Mouse (Mus musculus) gastrocnemius, postnatal 10 days (tissue): Measurements from ENCODE around the gene Ebf1. TPM values are rescaled to one million over a fixed set of nuclear protein-coding genes. Genes with fewer than 3 reads are reported as not detected.

ENCODE experiments used
- DNase-seq: peaks from one replicate; pipeline ENCODE4 v3.0.0; 2021; ENCODE audit warnings: mixed read lengths
- total RNA-seq, 2 experiments: library from RNA; stranded (reverse); gene quantifications; 2 replicates each; pipeline ENCODE4 v1.2.3; 2021

The Ebf1 gene
- total RNA-seq, 2 experiments from 2014 or later: 25.8 to 36.2 TPM

- DNase-seq: no peak
Observed at GRCm38 (mm10) chr11:44740278-44741041, 123.3 kb downstream of the Ebf1 start.

DNA sequence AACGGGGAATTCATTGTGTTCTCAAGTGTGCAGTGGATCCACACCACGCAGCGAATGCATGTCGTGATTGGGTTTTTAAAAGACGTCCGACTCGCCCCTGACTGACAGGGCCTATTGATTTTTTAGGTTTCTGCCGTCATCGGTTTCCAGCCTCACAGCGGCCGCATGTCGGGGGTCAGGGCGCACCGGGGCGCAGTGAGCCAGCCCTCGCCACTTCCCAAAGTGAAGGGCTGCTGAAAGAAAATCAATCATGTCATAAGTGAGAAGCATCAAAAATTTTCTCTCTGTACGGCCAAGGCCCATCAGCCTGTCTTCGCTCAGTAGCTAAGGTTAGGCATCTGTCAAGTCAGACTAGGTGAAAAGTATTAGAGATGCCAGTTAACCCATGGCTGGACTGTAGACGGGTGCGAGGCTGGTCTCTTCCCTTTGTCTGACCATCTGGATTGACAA lies 124.0 kb downstream of the Ebf1 start:
- DNase-seq: no peak

DNA sequence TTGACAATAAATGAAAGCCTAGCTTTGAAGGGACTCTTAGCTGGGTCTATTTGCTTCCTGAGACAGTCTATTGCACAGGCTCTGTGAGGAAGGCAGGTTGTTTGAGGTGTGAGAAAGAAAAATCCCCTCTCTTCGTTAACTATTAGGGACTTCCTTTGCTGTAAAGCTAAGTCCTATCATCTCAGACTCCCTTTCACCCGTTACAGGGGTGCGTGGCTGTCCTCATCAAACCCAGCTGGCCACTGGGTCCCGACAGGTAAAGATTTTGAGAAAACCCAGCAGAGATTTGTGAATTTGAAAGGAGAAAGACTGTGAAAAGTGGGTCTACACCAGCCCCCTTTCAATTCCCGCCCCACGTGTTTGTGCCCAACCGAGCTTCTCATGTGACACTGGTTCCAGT lies 127.3 kb downstream of the Ebf1 start:
- no peak for DNase-seq

GRCm38 (mm10) chr11:44745946-44746345 lies 128.8 kb downstream of the Ebf1 start:
- DNase-seq: no peak

- DNase-seq: no peak
Observed at GRCm38 (mm10) chr11:44746731-44747130, 129.6 kb downstream of the Ebf1 start.

DNA sequence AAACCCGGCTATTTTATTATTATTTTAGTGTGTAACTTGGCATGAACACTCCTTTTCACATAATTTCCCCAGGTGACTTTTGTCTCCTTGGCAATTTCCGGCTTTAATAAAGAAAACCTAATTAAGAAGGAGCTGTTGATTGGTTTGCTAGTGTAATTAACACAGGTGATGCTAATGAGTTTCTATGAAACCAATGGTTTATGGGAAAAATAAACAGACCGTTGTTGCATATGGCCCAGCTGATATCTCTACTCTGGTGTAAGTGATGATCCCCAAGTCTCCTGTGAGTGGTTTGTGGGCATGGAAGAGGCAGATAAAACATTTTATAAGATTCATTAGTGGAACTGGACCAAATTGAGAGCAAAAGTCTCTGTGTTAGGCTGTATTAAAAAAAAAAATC lies 132.2 kb downstream of the Ebf1 start:
- no peak for DNase-seq

DNA sequence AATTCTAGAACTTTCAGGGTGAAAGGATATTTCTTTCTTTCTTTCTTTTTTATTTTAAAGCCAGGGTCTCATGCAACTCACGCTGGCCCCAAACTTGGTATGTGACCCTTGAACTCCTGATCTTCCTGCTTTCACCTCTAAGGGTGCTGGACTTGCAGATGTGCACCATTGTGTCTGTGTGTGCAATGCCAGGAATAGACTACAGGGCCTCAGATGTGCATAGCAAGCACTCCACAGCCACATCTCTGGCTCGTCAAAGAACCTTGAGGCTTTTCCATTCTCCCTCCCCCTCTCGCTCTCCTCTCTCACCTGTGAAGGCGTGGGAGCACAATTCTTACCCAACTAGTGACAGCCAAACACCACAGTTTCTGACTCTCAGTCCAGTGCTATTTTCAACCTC lies 137.2 kb downstream of the Ebf1 start:
- no peak for DNase-seq

DNA sequence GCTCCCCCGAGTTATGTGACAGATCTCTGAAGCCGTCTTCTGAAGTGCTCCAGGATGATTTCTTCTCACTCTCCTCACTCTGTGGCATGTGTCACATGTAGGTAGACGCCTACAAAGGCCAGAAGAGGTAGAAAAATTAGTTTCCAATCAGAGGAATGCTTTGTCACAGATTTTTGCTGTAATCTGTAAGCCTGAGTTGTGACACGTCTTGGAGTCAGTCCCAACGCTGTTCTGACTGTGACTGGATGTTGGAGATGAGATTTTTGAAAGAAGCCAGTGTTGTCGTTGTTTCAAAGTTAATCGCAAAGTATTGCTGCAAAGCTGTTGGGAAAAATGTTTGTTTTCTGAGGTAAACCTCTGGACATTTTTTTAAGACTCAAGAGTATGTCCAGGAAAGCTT lies 139.2 kb downstream of the Ebf1 start:
- no peak for DNase-seq

GRCm38 (mm10) chr11:44758857-44759256 lies 141.7 kb downstream of the Ebf1 start:
- no peak for DNase-seq

- no peak for DNase-seq
Observed at GRCm38 (mm10) chr11:44761128-44761996, 144.2 kb downstream of the Ebf1 start.

- no peak for DNase-seq
Observed at GRCm38 (mm10) chr11:44763992-44764835, 147.1 kb downstream of the Ebf1 start.

- DNase-seq: no peak
Observed at GRCm38 (mm10) chr11:44764988-44765387, 147.9 kb downstream of the Ebf1 start.

DNA sequence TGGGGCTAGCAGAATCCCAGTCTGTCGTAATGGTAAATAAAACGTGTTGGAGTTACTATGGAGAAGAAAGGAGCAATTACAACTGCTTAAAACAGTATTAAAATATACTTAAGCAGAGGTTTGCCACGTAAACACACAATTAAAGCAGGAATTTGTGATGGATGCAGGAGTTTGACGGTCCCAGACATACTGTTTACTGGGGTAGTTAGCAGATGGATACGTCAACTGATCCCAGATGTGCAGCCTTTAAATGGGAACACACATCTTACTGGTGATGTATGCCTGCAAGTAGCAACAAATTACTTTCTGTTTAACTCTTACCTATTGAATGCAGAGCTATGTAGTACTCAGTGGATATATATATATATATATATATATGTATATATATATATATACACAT lies 149.1 kb downstream of the Ebf1 start:
- DNase-seq: no peak

DNA sequence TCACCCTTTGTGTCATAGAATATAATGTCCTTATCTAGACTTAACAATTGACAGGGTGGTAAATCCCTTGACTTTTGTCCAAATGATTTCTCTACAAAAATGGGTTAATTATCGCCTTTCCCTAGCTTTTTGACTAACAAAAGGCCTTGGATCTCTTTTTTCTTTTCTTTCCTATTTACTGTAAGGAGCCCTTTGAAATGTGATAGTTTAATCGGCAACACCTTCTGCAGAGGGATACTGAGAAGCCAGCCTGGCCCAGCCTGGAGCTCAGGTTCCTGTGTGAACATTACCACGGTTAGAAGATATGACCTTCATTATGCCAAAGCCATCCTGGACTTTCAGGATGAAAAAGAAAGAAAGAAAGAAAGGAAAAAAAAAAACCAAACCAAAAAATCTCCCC lies 150.2 kb downstream of the Ebf1 start:
- DNase-seq: no peak

DNA sequence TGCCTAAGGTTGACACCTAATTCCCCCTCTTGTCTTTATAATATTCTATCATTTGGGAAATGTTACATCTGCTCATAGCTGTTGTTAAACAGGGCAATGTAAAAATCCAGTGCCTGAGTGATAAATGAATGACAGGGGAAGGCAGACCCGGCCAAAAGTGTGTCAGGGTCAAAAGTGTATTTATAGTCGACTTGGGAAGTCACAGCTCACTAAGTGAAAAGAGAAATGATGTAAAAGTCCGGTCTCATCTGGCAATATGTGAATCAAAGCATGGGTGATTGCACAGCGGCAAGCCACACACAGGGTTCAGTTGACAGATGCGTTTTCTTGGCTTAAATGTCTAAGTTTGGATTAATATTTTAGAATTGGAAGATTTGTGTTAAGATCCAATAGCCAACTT lies 151.2 kb downstream of the Ebf1 start:
- no peak for DNase-seq

GRCm38 (mm10) chr11:44770989-44771564 lies 154.0 kb downstream of the Ebf1 start:
- no peak for DNase-seq

GRCm38 (mm10) chr11:44774411-44774810 lies 157.3 kb downstream of the Ebf1 start:
- no peak for DNase-seq

DNA sequence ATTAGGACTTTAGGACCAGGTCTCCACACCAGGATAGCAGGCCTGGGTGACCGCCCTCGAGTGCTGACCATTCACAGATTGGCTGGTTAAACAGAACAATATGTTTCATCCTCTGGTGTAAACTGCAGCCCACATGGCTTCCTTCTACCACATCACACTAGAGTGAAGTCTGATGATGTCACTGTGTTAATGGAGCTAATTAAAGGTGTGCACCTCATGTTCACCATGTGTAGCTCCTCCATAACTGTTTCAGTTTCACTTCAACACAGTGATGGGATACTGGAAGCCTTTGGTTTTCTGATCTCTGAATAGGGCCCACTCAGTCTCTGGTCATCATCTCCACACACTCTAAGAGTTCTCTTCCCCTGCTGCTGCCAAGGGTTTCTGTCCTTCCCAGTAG lies 158.4 kb downstream of the Ebf1 start:
- DNase-seq: no peak

- no peak for DNase-seq
Observed at GRCm38 (mm10) chr11:44776556-44776955, 159.4 kb downstream of the Ebf1 start.

DNA sequence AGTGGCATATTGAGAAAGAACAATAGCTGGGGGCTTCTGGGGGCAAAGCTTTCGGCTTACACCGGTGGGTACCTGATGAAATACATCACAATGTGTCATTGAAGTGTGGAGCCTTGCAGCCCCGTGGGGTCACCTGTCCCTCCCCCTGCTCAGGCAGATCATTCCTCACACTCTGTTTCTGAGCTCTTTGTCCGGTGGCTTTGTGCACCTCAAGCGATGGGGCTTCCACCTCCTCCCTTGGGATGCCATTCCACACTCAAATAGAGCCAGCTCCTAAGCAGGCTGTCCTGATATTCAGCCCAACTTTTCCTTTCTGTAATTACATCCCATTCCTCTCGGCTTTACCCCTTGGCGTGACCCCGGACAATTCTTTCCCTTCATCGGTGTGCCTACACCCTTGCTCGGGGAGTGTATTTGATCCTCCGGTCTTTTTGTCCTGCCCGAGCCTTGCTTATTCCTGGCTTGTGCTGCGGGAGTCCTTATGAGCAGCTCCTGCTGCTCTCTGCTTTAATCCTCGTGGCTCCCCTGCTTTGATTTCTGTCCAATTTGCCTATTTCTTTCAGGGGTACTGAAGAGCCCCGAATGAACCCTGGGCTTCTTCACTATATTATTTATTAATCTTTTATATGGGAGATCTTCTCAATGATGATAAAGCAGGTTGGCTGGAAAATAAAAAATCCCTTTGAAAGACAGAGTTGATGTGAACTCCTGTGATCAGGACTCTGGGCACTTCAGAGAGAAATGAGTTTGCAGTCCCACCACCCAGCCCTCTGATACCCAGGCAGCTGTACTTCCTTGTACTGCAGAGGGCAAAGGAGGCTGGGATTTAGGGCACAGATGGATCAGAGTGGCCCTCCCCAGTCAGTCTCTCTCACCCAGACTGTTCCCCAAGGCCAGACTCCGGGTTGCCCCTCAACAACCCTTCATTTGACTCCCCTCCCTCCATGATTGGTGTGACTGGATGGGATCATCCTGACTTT lies 160.5 kb downstream of the Ebf1 start:
- no peak for DNase-seq

- DNase-seq: no peak
Observed at GRCm38 (mm10) chr11:44779030-44779429, 161.9 kb downstream of the Ebf1 start.
